Mouse (Mus musculus) 3T3-L1 (cell line): Measurements from ENCODE around the gene Pakap.
A peak's percentile ranks its signal among the peaks of the same experiment; 100 is the strongest.

Experiments used
- DNase-seq: peaks from one replicate; pipeline ENCODE4 v3.0.0-alpha.2; 2015; ENCODE audit warnings: low read depth, low spot score

The Pakap gene

GRCm38 (mm10) chr4:57567666-57568206 lies at the start of gene Pakap:
Pakap (plus strand) TSS chr4:57568179.
- DNase-seq = peak; percentile 53

GRCm38 (mm10) chr4:57523456-57523855 lies 44.5 kb upstream of the Pakap start:
- no peak for DNase-seq

DNA sequence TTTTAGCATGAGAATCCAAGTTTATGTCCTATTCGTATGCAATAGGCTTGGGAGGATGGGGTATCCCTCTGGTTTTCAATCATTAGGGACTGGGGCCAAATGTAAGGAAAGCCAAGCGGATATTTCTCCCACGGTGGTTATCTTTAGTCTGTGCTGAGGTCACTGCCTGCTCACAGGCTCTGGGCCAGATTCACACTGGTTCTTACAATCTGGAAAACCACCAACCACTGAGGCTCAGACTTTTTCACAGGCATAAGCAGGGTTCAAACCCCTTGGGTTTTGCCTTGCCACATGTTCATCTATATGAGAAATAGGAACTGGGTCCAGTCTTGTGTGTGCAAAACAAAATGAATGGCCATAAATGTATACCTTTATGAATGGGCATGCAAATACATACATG lies 43.5 kb upstream of the Pakap start:
- no peak for DNase-seq

- no peak for DNase-seq
These were observed 42.6 kb upstream of the Pakap start for GRCm38 (mm10) chr4:57525221-57526011.

- DNase-seq = no peak
These were observed 39.7 kb upstream of the Pakap start for GRCm38 (mm10) chr4:57528296-57528695.

DNA sequence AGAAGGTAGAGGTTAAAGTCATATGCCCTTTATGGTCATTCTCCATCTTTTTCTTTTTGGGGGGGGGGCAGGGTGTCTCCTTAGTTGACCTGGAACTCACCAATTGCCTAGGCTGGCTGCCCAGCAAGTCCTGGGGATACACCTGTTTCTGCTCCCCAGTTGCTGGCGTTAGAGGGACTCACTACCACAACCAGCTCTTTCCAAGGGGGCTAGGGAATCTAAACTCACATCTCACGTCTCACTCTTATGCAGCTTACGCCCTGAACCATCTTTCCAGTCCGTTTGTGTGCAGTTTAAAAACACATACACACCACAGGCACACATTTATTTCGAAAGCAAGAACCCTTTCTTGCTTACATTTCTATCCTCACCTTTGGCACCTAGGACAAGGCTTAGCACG lies 34.3 kb upstream of the Pakap start:
- no peak for DNase-seq

DNA sequence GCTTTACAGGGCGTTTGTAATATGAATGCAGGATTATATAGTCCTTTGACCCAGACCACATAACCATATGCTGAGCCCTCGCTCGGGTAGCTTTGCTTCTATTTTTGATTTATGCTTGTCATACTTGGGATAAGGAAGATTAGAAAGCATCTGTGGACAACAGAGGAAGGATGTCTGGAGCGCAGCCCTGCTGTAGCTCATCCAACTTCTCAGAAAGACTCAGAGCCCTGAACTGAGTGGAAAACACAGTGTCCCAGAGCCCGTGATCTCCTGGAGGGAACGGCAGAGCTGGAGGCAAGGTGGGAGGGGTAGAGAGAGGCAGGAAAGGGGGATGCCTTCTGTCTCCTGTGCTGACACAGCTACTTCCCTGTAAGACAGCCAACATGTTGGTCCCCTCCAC lies 33.7 kb upstream of the Pakap start:
- DNase-seq = no peak

GRCm38 (mm10) chr4:57535087-57535486 lies 32.9 kb upstream of the Pakap start:
- no peak for DNase-seq

GRCm38 (mm10) chr4:57538029-57538688 lies 29.8 kb upstream of the Pakap start:
- peak; percentile 81 for DNase-seq

- peak; percentile 99 for DNase-seq
These were observed 24.2 kb upstream of the Pakap start for GRCm38 (mm10) chr4:57543692-57544256.

- no peak for DNase-seq
These were observed 20.2 kb upstream of the Pakap start for GRCm38 (mm10) chr4:57547785-57548184.

DNA sequence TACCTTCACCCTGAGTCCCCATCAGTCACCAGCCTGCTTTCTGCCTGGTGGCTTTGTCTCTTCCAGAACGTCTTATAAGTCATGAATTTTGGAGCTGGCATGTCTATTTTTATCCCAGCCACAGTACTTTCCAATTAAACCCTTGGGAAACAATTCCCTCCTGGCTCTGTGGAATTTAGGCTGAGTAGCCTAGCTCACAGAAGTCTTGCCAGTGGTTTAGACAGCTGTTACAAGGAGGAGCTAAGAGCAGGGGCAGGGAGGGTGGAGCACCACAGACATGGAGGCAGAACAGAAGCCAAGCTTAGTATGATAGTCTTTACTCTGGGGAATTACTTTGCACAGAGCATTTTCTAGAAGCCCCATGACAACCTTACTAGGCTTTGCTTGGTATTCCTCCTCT lies 17.8 kb upstream of the Pakap start:
- DNase-seq = peak; percentile 93

GRCm38 (mm10) chr4:57557102-57557501 lies 10.9 kb upstream of the Pakap start:
- DNase-seq = no peak

- peak; percentile 57 for DNase-seq
These were observed 8.5 kb upstream of the Pakap start for GRCm38 (mm10) chr4:57559438-57559837.

DNA sequence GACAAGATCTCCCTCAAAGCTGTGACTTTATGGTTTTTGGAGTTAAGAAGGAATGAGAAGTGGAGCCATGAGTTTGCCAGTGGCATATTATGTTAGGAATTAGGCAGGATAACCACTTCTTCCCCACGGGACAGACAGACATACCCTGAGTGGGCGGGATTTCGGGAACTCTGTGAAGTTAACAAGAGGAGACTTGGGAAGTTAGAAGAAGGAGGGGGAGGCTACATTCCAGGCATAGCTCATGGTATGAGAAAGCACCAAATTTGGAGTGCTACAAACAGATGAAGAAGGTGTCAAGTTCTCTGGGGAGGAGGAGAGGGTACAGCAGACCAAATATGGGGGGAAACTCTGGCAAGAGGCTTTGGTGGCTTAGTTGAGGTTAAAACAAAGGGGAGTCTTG lies 8.0 kb upstream of the Pakap start:
- peak; percentile 91 for DNase-seq

GRCm38 (mm10) chr4:57561055-57561454 lies 6.9 kb upstream of the Pakap start:
- DNase-seq = no peak

DNA sequence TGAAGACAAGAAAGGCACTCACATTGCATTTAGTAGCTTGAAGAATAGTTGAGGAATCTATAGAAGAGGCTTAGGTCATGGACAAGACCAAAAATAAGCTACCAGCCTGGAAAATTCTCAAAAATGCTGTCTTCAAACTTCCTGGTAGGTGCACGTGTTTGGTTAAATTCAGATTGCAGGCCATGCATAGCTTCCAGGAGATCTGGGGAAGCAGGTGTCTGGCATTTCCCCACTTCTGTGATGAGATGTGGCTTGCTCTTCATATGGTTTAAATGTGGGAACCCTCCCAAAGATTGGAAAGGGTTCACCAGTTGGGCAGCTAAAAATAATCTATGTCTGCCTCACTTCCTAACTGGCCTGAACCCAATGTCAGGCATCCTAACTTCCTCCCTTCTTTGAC lies 2.7 kb upstream of the Pakap start:
- DNase-seq = no peak

DNA sequence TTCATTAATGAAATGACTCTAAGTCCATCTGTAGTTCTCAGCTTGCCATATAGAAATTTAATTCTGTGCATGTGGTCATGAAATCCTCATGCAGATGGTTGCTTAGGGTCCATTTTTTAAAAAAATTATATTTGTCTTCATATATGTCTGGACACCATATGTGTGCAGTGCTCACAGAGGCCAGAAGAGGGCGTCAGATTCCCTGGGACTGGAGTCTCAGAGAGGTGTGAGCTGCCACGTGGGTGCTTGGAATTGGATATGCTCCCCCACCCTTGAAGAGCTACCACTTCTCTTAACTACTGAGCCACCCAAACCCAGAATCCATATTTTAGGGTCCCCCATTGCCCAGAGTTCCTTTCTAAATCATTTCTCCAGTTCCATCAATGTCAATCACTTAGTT lies 2.2 kb upstream of the Pakap start:
- DNase-seq = no peak

GRCm38 (mm10) chr4:57568268-57569068 lies 489 bp downstream of the Pakap start:
- peak; percentile 34 for DNase-seq

GRCm38 (mm10) chr4:57569069-57569355 lies 1.0 kb downstream of the Pakap start:
- no peak for DNase-seq

DNA sequence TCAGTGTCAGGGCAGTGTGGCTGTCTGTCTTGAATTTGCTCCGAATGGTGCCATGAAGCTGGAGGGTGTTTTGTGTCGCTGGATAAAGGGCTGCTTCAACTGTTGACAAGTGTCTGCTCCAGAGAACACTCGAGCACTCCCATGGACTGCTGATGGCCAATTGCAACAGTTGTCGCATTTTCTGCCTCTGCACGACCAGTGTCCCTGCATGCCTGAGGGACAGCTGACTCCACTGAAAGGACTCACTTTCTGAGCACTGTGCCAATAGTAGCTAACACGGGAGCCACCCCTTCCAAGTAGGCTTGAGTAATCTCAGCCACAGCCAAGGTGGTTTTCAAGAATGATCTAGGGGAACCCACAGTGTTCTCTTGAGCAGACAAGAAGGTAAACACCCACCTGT lies 1.7 kb downstream of the Pakap start:
- DNase-seq = no peak

DNA sequence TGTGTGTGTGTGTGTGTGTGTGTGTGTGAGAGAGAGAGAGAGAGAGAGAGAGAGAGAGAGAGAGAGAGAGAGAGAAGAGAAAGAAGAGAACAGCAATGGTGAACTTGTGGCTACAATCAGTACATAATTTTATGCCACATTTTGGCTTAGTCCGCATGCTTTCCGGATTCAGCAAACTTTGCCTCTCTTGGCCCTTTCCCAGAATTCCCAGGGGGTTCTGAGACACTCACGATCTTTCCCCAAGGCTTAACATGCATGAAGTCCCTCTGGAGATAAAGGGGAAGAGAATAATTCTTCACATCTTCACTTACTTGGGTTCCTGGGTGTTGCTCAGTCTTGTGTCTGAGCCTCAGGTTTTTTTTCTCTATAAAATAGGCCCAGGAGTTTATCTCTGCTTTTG lies 2.2 kb downstream of the Pakap start:
- DNase-seq = no peak
